Mouse (Mus musculus): ENCODE results near the gene Pop7. TPM values are rescaled to one million over a fixed set of nuclear protein-coding genes. Genes with fewer than 3 reads are reported as not detected.
A peak's percentile ranks its signal among the peaks of the same experiment; 100 is the strongest.

Gene Pop7
- polyA plus RNA-seq, 1 experiment from 2014 or later: 55.1 TPM

DNA sequence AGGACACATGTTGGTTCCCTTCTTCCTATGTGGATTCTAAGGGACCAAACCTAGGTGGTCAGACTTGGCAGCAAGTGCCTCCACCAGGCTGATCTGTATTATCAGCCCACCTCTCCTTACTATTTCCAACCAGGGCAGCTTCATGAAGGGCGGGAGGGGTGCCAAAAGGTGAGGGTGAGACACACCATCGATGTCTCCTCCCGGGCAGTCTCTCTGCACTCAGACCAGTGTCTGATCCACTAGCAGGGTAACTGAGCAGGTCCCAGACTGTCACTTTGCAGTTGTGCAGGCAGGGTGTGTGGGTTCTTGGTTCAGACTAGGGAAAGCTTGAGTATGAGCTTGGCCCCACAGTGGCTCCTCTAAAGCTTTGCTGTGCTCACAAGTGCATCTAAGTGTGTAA is 12.5 kb upstream of the Pop7 start:
- Histone ChIP-seq H3K27ac (no peak overlapping the region), H3K27me3 (ENCODE audit: insufficient read depth, low read length) (no peaks in the 10 kb centered on the region), H3K4me3 (replicated peaks; ENCODE audit: low read depth, low read length) (no peak overlapping the region), H3K9me3 (replicated peaks; ENCODE audit: low read length) (no peaks in the 10 kb centered on the region), H3K9ac (ENCODE audit: low read depth, low read length) (no peak overlapping the region), H3K4me2 (ENCODE audit: low read length) (no peak overlapping the region), H3K4me1 (replicated peaks; ENCODE audit: insufficient read depth, low read length) (peaks cover 7% of the 10 kb centered on the region; the same call in 1 of the 2 replicates), H3K36me3 (ENCODE audit: insufficient read depth, low read length) (peaks cover 14% of the 10 kb centered on the region)
- TF ChIP-seq CTCF (IDR thresholded peaks at IDR 0.05; ENCODE audit: low read depth): no peak
- DNase-seq (ENCODE audit: low spot score): no peak
- WGBS: 95% methylated on average over 3 of the region's 3 CpGs
- ATAC-seq (replicated peaks; ENCODE audit: low FRiP score, low read depth): no peak

DNA sequence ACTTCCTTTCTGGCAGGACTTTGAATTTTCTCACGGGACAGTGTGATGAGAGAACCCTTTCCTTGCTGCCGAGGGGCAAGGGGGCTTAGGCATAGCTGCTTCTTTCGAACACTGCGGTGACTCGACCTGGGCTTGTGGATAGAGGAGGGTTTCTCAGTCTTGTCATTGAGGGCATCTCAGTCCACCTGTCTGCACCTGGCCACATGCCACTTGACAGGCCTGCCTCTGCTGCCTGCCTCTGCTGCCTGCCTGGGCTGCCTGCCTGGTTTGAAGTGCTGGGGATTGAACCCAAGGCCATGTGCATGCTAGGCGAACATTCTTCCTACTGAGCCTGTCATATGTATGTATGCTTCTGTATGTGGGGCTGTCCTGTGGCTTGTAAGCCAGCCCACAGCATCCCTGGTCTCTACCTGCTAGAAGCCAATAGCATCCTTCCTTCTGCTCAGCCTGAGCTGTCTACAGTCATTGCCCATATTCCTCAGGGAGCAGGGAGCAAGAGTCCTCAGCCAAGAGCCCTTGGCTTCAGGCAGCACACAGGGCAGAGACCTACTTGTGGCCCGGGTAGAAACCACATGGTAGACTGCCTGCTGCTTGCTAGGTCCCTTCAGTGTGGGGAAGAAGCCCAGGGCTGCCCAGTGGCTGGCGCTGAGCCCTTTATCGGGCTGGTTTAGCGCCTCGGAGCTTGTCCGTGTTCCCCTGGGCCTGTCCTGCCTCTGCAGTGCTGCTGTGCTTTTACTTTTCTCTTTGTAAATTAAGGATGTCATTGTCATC is 11.8 kb upstream of the Pop7 start:
- Histone ChIP-seq H3K27me3 (ENCODE audit: insufficient read depth, low read length) (no peaks in the 10 kb centered on the region), H3K36me3 (ENCODE audit: insufficient read depth, low read length) (peaks cover 7% of the 10 kb centered on the region; the same call in 1 of the 2 replicates), H3K9ac (ENCODE audit: low read depth, low read length) (no peak overlapping the region; the same call in 1 of the 2 replicates), H3K4me2 (ENCODE audit: low read length) (no peak overlapping the region), H3K4me3 (replicated peaks; ENCODE audit: low read depth, low read length) (no peak overlapping the region), H3K27ac (no peak overlapping the region), H3K4me1 (replicated peaks; ENCODE audit: insufficient read depth, low read length) (peaks cover 7% of the 10 kb centered on the region; the same call in 1 of the 2 replicates), H3K9me3 (replicated peaks; ENCODE audit: low read length) (no peaks in the 10 kb centered on the region)
- ATAC-seq (replicated peaks; ENCODE audit: low FRiP score, low read depth) (no peak), DNase-seq (ENCODE audit: low spot score) (no peak)
- WGBS: 85% methylated on average over 12 of the region's 12 CpGs
- TF ChIP-seq CTCF (IDR thresholded peaks at IDR 0.05; ENCODE audit: low read depth): no peak

DNA sequence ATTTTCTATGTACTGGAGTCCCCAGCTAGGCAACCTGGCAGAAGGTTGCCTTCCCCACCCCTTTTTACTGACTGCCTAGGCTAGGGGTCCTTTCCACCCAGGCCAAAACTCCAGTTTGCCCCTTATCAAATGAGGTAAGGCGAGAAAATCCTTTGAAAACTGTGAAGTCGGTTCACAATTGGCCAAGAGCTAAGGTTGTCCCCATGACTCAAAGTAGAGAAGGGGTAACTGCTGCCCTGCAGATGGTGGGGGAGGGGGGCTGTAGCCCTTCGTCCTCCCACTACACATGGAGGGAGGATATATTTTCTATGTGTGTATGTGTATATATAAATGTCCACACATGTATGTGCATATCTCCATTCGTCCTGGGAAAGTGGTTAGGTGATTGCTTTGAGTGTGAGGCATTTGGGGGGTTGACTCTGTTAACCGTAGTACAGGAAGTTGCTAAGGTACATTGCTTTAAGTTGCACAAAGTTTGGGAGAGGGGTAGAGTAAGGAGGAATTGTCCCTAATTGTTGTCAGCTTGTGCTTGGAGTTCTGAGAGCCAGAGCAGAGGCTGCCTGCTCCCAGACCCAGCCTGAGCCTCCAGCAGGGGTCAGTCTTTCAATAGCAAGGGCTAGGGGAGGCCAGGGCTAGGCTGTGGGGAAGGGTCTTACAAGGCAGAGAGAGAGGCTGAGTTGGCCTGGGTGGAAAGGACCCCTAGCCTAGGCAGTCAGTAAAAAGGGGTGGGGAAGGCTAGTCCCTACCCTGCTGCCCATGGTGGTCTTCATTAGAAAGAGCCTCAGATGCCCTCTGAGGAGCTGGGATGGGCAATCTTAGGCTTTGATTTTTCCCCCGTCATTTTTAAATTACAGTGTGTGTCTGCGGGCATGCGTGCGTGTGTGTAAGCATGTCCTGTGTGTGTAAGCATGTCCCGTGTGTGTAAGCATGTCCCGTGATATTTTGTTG is 10.8 kb upstream of the Pop7 start:
- no peaks in the 10 kb centered on the region for H3K36me3 ChIP-seq (ENCODE audit: insufficient read depth, low read length)
- H3K27ac ChIP-seq: no peak overlapping the region
- no peaks in the 10 kb centered on the region for H3K27me3 ChIP-seq (ENCODE audit: insufficient read depth, low read length)
- 77% methylated on average over 11 of the region's 11 CpGs for WGBS
- no peak overlapping the region for H3K4me3 ChIP-seq (replicated peaks; ENCODE audit: low read depth, low read length)
- ATAC-seq (replicated peaks; ENCODE audit: low FRiP score, low read depth) (no peak), DNase-seq (ENCODE audit: low spot score) (peak; percentile 46)
- no peak overlapping the region for H3K4me2 ChIP-seq (ENCODE audit: low read length)
- H3K9ac ChIP-seq (ENCODE audit: low read depth, low read length): no peak overlapping the region
- H3K4me1 ChIP-seq (replicated peaks; ENCODE audit: insufficient read depth, low read length): peaks cover 7% of the 10 kb centered on the region; the same call in 1 of the 2 replicates
- TF ChIP-seq CTCF (IDR thresholded peaks at IDR 0.05; ENCODE audit: low read depth): peak; percentile 68; the same call in 1 of the 2 replicates
- H3K9me3 ChIP-seq (replicated peaks; ENCODE audit: low read length): no peaks in the 10 kb centered on the region

DNA sequence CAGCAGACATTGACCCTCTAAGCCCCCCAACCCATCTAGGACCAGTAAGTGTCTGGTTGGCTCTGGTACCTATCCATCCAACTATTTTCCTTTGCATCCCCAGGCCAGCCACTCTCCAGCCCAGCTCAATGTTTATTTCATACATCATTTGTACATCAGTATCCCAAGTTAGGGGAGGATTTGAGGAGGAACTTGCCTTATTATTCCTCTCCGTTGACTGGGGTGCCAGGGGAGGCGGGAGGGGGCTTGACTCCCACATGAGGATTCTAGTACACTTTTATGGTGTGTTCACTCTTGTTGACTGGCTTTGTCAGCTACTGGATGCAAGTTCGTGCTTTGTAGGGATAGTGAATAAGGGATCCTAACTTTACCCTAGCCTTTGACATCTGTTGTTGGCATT is 9.4 kb upstream of the Pop7 start:
- Histone ChIP-seq H3K27ac (no peak overlapping the region), H3K9ac (ENCODE audit: low read depth, low read length) (peak overlapping the region; percentile 100; the same call in 1 of the 2 replicates), H3K4me2 (ENCODE audit: low read length) (peak overlapping the region; percentile 94), H3K27me3 (ENCODE audit: insufficient read depth, low read length) (no peaks in the 10 kb centered on the region), H3K4me3 (replicated peaks; ENCODE audit: low read depth, low read length) (peak overlapping the region; percentile 98; the same call in 1 of the 2 replicates), H3K9me3 (replicated peaks; ENCODE audit: low read length) (no peaks in the 10 kb centered on the region), H3K36me3 (ENCODE audit: insufficient read depth, low read length) (no peaks in the 10 kb centered on the region), H3K4me1 (replicated peaks; ENCODE audit: insufficient read depth, low read length) (peaks cover 7% of the 10 kb centered on the region; the same call in 1 of the 2 replicates)
- no peak for TF ChIP-seq CTCF (IDR thresholded peaks at IDR 0.05; ENCODE audit: low read depth)
- ATAC-seq (replicated peaks; ENCODE audit: low FRiP score, low read depth) (no peak), DNase-seq (ENCODE audit: low spot score) (no peak)
- 52% methylated on average over 3 of the region's 3 CpGs for WGBS

DNA sequence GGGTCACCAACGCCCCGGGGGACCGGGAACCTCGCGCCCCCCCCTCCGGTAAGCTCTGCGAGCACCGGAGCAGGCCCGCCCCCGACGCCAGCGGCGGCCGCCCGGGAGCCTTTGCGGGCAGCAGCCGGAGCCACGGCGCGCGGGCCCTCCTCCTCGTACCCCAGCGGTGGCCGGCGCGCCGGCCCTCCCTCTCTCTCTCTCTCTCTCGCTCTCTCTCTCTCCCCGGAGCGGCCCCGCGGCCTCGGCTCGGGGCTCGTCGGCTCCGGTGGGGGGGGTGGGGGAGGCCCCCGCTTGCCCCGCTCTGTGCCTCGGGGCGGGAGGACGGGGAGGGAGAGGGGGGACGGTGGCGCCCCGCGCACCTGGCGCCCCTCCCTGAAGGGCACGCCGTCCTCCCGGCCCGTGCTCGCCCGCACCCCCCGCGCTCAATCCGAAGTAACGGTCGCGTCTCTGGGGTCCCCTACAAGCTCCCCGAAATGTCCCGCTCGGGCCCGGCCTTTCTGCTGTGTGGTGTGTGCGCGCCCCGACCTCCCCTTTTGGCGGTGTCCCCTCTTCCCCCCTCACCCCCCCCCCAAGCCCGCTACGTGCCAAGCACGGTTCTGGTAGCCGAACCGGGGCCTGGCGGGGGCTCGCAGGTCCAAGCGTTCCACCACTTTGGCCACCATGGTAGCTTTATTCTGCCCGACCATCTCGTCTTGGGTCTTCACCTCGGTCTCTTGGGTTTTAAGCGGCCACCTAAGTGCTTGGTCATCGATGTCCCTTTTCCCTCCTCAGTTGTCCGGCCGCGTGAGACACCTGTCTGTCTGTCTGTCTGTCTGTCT is 8.5 kb upstream of the Pop7 start:
- peak; percentile 38 for ATAC-seq (replicated peaks; ENCODE audit: low FRiP score, low read depth)
- TF ChIP-seq CTCF (IDR thresholded peaks at IDR 0.05; ENCODE audit: low read depth): no peak
- H3K27ac ChIP-seq: peak overlapping the region; percentile 93
- WGBS: under 1% methylated on average over 40 of the region's 83 CpGs
- no peaks in the 10 kb centered on the region for H3K36me3 ChIP-seq (ENCODE audit: insufficient read depth, low read length)
- H3K4me3 ChIP-seq (replicated peaks; ENCODE audit: low read depth, low read length): peak overlapping the region; percentile 98
- no peaks in the 10 kb centered on the region for H3K9me3 ChIP-seq (replicated peaks; ENCODE audit: low read length)
- H3K27me3 ChIP-seq (ENCODE audit: insufficient read depth, low read length): no peaks in the 10 kb centered on the region
- DNase-seq (ENCODE audit: low spot score): no peak
- peak overlapping the region; percentile 100 for H3K9ac ChIP-seq (ENCODE audit: low read depth, low read length)
- H3K4me1 ChIP-seq (replicated peaks; ENCODE audit: insufficient read depth, low read length): peaks cover 7% of the 10 kb centered on the region; the same call in 1 of the 2 replicates
- H3K4me2 ChIP-seq (ENCODE audit: low read length): peak overlapping the region; percentile 94
